Mouse (Mus musculus) forebrain, postnatal 0 days (tissue): Measurements from ENCODE around the gene Nwd2. TPM values are rescaled to one million over a fixed set of nuclear protein-coding genes. Genes with fewer than 3 reads are reported as not detected.

Experiments used
- ATAC-seq: fragments of 200-750 bp; cut with Nextera tagmentation; 2 replicates; pipeline ENCODE4 v1.8.0; 2017; ENCODE audit warnings: mild to moderate bottlenecking, moderate library complexity
- DNase-seq: peaks from one replicate; pipeline ENCODE4 v3.0.0-alpha.2; 2015
- H3K27ac ChIP-seq: fragments of 300-500 bp; sonication (generic); 2 replicates; pipeline ENCODE4 v1.5.1; 2014; ENCODE audit warnings: low read depth, mild to moderate bottlenecking, antibody characterized with exemption, low read length, moderate library complexity, mixed read lengths
- H3K27me3 ChIP-seq: fragments of 300-500 bp; sonication (generic); 2 replicates; pipeline ENCODE4 v1.6.1; 2014; ENCODE audit warnings: mild to moderate bottlenecking, low read length, mixed read lengths; ENCODE audit not compliant: insufficient read depth
- H3K36me3 ChIP-seq: fragments of 300-500 bp; sonication (generic); 2 replicates; pipeline ENCODE4 v1.6.1; 2014; ENCODE audit warnings: mild to moderate bottlenecking, moderate library complexity; ENCODE audit not compliant: insufficient read depth
- H3K4me1 ChIP-seq: fragments of 300-500 bp; sonication (generic); 2 replicates; pipeline ENCODE4 v1.6.1; 2014; ENCODE audit warnings: antibody characterized with exemption; ENCODE audit not compliant: insufficient read depth
- H3K4me2 ChIP-seq: fragments of 300-500 bp; sonication (generic); 2 replicates; pipeline ENCODE4 v1.6.1; 2014; ENCODE audit warnings: low read depth, mild to moderate bottlenecking, moderate library complexity
- H3K4me3 ChIP-seq: fragments of 300-500 bp; sonication (generic); 2 replicates; pipeline ENCODE4 v1.5.1; 2014; ENCODE audit warnings: low read depth, low read length, mixed read lengths
- H3K9ac ChIP-seq: fragments of 300-500 bp; sonication (generic); 2 replicates; pipeline ENCODE4 v1.6.1; 2014; ENCODE audit warnings: mild to moderate bottlenecking
- H3K9me3 ChIP-seq: fragments of 300-500 bp; sonication (generic); 2 replicates; pipeline ENCODE4 v1.6.1; 2016; ENCODE audit warnings: low read length
- CTCF ChIP-seq: sonication (generic); IDR thresholded peaks from 2 replicates; pipeline ENCODE4 v1.5.1; 2016; ENCODE audit warnings: antibody characterized with exemption, control low read depth, low read depth
- WGBS: fragments of 180-500 bp; shearing (Covaris S2); extraction: QIAGEN DNeasy Blood & Tissue Kit; methylation state at CpG from one replicate; pipeline ENCODE4 v1.1.7; 2014; 5-methylcytosine and 5-hydroxymethylcytosine counted together
- polyA plus RNA-seq: library from polyadenylated mRNA; unstranded; fragments of >200 nt; fragmentation: Nextera tagmentation; extraction: Ambion mirVana; gene quantifications from 2 replicates; pipeline ENCODE4 v1.2.1, GENCODE M21; 2015
- total RNA-seq: library from RNA; depleted of rRNA; stranded (reverse); fragments of >200 nt; gene quantifications from 2 replicates; pipeline ENCODE4 v1.2.3, GENCODE M21; 2014; rRNA removed

Gene Nwd2
- total and polyA plus RNA-seq, 2 experiments from 2014 or later = 16.5 to 33.4 TPM

- no peaks in the 10 kb centered on the region for H3K36me3 ChIP-seq
- H3K27me3 ChIP-seq = no peaks in the 10 kb centered on the region
- no peak for TF ChIP-seq CTCF
- H3K27ac ChIP-seq = no peak overlapping the region
- no peaks in the 10 kb centered on the region for H3K4me1 ChIP-seq
- no peak overlapping the region for H3K4me3 ChIP-seq
- DNase-seq = no peak
- 0 out of 2 replicates have a peak, but pooled peaks have one; percentile 25 for ATAC-seq
- WGBS = 68% methylated on average over 12 of the region's 12 CpGs
- H3K9me3 ChIP-seq = no peaks in the 10 kb centered on the region
- H3K4me2 ChIP-seq = no peak overlapping the region
- no peak overlapping the region for H3K9ac ChIP-seq
These were observed 191.0 kb downstream of the Nwd2 start for GRCm38 (mm10) chr5:63839801-63840416.

- Histone ChIP-seq H3K27ac (no peak overlapping the region), H3K4me1 (no peaks in the 10 kb centered on the region), H3K9ac (no peak overlapping the region), H3K36me3 (no peaks in the 10 kb centered on the region), H3K9me3 (0 out of 2 replicates have a peak, but pooled peaks cover 4% of the 10 kb centered on the region), H3K4me3 (no peak overlapping the region), H3K27me3 (no peaks in the 10 kb centered on the region), H3K4me2 (no peak overlapping the region)
- no peak for DNase-seq
- 95% methylated on average over 8 of the region's 8 CpGs for WGBS
- no peak for TF ChIP-seq CTCF
- no peak for ATAC-seq
These were observed 198.2 kb downstream of the Nwd2 start for GRCm38 (mm10) chr5:63847080-63847479.

GRCm38 (mm10) chr5:63847541-63848226 lies 198.8 kb downstream of the Nwd2 start:
- Histone ChIP-seq H3K4me2 (no peak overlapping the region), H3K9ac (no peak overlapping the region), H3K4me3 (no peak overlapping the region), H3K4me1 (no peaks in the 10 kb centered on the region), H3K9me3 (0 out of 2 replicates have a peak, but pooled peaks cover 4% of the 10 kb centered on the region), H3K36me3 (no peaks in the 10 kb centered on the region), H3K27me3 (no peaks in the 10 kb centered on the region), H3K27ac (no peak overlapping the region)
- 90% methylated on average over 13 of the region's 13 CpGs for WGBS
- ATAC-seq = no peak
- no peak for DNase-seq
- TF ChIP-seq CTCF = no peak

- Histone ChIP-seq H3K4me1 (no peaks in the 10 kb centered on the region), H3K36me3 (no peaks in the 10 kb centered on the region), H3K9ac (no peak overlapping the region), H3K27ac (no peak overlapping the region), H3K27me3 (no peaks in the 10 kb centered on the region), H3K9me3 (no peaks in the 10 kb centered on the region), H3K4me2 (no peak overlapping the region), H3K4me3 (no peak overlapping the region)
- no peak for ATAC-seq
- 93% methylated on average over 8 of the region's 8 CpGs for WGBS
- no peak for TF ChIP-seq CTCF
- no peak for DNase-seq
These were observed 210.0 kb downstream of the Nwd2 start for GRCm38 (mm10) chr5:63858901-63859300.

Other genes starting within 250 kb of the Nwd2 start
- gene 0610040J01Rik, start 163.3 kb downstream of the Nwd2 start, total RNA-seq = 3.8 and 6.0 TPM in 2 replicates
- 6.8 and 8.0 TPM in 2 replicates for gene 0610040J01Rik, start 163.3 kb downstream of the Nwd2 start, polyA plus RNA-seq